Mouse (Mus musculus) liver, embryonic 14.5 days (tissue): Measurements from ENCODE around the gene B3galt1.

Experiments
- CTCF ChIP-seq: IDR thresholded peaks from 2 replicates; pipeline ENCODE4 v1.5.1; 2016; ENCODE audit warnings: antibody characterized with exemption, low read depth, control low read depth
- EP300 ChIP-seq: IDR thresholded peaks from 2 replicates; pipeline ENCODE4 v1.6.1; 2016; ENCODE audit warnings: antibody characterized with exemption, low read depth

GRCm38 (mm10) chr2:67850725-67851124, 285.1 kb downstream of the B3galt1 start:
- TF ChIP-seq EP300 (no peak), CTCF (no peak)
